Mouse (Mus musculus): ENCODE data around the gene Cnnm3. TPM values are rescaled to one million over a fixed set of nuclear protein-coding genes. Genes with fewer than 3 reads are reported as not detected.

Cnnm3 gene
- total RNA-seq, 1 experiment from 2014 or later = 20.8 TPM

DNA sequence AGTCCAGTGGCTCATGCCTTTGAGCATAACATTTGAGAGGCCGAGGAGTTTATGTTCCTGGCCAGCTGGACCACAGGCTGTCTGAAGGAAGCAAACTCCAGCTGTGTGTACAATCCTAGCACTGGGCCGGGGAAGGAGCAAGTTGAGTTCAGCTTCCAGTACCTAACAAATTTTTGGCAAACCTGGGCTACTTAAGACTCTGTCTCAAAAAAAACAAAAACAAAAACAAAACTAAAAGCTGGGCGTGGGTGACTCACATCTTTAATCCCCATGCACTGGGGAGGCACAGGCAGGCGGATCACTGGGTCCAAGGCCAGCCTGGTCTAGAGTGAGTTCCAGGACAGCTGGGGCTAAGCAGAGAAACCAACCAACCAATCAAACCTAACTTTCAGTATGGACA is 57.1 kb downstream of the Cnnm3 start:
- no peak for ATAC-seq (ENCODE audit: extremely low read depth, insufficient number of reproducible peaks, low FRiP score, poor library complexity, severe bottlenecking)

DNA sequence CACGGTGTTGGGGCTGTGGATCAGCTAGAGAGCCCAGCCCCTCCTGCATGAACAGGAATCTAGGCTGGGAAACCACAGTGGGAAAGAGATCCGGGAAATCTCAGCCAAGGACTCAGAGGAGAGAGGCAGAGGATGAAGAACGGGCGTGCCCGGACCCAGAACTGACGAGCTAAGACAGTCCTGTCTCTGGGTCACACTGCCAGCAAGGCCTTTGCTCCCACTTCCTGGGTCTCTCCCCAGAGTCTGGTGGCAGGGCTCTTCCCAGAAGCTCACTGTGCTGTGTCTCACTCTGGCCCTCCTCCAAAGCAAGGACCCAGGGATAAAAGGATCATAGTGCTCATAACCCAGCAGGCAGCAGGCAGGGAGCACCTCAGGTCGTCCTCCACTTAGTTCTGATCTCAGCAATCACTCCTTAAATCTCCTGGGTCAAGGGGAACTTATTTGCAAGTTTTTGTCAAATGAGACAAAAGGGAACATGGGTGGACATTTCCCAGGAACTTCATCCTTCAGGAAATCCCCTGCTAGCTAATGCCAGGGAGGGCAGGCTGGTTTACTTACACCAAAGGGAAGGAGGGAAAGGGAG is 58.1 kb downstream of the Cnnm3 start:
- ATAC-seq (ENCODE audit: extremely low read depth, insufficient number of reproducible peaks, low FRiP score, poor library complexity, severe bottlenecking) = no peak

DNA sequence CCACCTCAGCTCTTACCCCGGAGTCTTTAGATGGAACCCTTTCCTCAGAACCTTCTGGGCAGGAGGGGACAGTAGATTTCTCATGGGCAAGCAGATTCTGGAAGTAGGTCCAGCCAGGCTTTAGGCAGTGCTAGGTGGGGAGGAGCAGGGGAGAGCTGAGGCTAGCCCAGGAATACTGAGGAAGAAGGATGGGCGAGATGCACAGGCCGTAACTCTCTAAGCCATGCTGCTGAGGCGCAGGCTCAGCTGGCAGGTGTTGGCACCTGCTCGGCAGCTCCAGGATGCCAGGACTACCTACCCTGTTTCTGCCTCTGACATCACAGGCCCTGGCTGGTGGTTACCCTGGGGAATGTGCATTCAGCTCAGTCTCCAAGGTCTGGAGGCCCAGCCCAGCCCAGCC is 58.7 kb downstream of the Cnnm3 start:
- no peak for ATAC-seq (ENCODE audit: extremely low read depth, insufficient number of reproducible peaks, low FRiP score, poor library complexity, severe bottlenecking)

DNA sequence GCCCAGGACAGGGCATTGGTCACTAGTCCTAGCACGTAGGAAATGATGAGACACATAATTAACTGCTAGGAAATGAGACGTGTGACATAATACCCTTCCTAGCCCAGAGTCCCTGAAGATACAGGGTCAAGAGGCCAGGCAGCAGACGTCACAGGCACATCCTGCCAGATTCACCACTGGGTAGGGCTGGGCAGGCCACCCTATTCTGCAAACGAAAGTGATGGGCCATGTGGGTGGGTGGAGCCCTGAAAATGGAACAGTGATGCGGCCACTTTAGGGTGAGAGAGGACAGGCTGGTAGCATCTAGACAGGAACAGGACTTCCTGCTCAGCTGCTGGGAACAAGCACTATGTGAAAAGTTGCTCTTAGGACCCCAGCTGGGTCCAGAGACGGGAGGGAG is 60.0 kb downstream of the Cnnm3 start:
- no peak for ATAC-seq (ENCODE audit: extremely low read depth, insufficient number of reproducible peaks, low FRiP score, poor library complexity, severe bottlenecking)

DNA sequence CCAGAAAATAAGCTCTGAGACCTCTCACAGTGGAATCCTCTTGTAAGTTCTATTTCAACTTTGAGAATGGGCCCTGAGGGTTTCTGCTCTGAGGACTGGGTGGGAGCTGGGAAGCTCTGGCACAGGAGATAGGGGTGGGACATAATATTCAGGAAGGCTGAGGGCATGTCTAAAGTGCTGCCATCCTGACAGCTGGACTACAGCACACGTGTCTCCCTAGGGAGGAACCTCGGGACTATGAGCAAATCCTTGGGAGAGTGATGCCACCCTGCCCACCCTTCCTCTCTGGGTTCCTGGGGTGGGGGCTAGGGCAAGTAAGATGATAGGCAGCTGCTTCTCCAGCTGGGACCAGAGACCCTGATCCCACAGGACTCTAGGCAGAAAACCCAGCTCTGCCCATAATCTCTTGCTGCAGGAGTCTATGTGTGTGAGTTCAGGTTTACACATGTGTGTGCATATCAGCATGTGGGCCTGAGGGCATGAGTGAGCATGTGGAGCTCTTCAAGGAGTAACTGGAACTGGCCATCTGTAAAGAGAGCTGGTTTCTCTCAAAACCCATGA is 60.6 kb downstream of the Cnnm3 start:
- ATAC-seq (ENCODE audit: extremely low read depth, insufficient number of reproducible peaks, low FRiP score, poor library complexity, severe bottlenecking) = no peak

DNA sequence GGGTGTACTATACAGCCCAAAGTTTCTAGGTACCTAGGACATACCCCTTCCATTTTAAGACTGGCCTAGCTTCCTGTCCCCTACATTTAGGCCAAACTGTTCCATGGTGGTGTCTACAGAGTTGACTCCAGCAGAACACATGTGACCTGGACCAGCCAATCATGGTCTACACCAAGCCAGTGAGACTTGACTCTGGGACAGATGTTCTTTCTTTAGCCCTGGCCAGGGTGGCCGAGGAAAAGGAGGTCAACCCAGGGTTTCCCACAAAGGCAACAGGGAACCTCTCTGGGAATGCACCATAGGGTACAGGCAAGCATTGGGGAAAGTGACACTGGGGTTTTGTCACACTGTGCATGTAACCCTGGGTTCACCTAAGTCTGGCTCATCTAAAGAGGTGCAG is 61.0 kb downstream of the Cnnm3 start:
- ATAC-seq (ENCODE audit: extremely low read depth, insufficient number of reproducible peaks, low FRiP score, poor library complexity, severe bottlenecking) = no peak

DNA sequence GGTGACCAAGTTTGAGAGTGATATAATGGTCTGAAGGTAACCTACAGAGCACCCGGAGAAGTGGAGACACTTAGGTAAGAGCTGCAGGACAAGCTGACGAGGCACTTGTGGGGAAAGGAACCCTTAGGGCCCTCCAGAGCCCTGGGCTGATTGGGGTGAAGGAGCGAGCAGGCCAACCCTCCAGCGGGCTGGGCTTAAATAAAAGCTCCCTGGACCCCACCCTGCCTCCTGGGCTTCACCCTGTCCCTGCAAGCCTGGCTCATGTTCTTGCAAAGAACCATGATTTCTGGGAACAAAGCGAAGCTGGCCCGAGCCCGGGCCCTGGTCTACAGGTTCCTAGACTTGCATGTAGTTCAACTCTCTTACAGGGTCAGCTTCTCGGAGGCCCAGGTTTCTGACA is 61.9 kb downstream of the Cnnm3 start:
- no peak for ATAC-seq (ENCODE audit: extremely low read depth, insufficient number of reproducible peaks, low FRiP score, poor library complexity, severe bottlenecking)

DNA sequence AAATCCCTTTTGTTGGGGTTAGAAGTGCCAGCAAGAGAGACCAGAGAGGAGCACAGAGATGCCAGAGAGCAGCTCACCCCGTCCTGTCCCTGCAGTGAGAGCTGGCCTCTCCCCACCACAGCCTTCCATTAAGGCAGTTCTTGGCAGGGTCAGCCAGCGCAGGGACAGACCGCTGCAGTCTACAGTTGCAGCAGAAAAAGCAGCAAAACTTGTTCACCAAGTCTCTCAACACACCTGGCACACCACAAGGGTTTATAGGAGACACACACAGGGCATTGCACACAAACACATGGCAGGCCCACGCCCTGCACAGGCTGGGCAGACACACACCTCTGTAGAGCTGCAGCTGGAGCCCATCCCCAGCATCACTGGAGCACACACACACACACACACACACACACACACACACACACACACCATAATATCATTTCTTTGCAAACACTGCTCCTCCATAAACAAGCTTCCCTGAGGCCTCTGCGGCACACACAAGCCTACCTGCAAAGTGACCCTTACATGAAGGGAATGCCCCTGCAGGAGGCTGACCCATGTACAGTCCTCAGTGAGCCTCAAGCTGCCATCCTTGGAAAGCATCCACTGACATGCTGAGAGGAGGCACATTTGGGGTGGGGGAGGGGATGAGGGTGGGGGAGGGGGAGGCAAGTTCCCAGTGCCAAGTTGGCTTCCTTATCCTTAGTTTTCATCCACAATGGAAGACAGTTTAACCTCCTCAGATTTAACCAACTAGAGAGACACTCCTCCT is 62.7 kb downstream of the Cnnm3 start:
- no peak for ATAC-seq (ENCODE audit: extremely low read depth, insufficient number of reproducible peaks, low FRiP score, poor library complexity, severe bottlenecking)

DNA sequence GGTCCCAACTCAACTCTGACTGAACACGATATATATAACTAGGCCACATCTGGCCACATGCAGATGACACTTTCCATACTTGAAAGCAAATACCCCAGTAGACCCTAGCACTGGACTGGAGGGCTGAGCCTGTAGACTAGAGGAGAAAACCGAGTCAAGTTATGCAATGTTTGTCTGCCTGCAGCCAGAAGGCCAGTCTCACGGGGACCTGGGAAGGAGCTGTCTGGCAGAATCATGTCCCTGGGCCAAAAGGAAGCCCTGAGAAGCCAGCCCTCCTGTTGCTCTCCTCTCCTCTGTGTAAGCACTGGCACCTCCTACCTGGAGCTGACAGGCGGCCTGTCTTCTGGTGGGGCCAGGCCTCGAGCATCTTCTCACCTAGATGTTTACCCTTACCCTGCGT is 63.7 kb downstream of the Cnnm3 start:
- ATAC-seq (ENCODE audit: extremely low read depth, insufficient number of reproducible peaks, low FRiP score, poor library complexity, severe bottlenecking) = no peak

DNA sequence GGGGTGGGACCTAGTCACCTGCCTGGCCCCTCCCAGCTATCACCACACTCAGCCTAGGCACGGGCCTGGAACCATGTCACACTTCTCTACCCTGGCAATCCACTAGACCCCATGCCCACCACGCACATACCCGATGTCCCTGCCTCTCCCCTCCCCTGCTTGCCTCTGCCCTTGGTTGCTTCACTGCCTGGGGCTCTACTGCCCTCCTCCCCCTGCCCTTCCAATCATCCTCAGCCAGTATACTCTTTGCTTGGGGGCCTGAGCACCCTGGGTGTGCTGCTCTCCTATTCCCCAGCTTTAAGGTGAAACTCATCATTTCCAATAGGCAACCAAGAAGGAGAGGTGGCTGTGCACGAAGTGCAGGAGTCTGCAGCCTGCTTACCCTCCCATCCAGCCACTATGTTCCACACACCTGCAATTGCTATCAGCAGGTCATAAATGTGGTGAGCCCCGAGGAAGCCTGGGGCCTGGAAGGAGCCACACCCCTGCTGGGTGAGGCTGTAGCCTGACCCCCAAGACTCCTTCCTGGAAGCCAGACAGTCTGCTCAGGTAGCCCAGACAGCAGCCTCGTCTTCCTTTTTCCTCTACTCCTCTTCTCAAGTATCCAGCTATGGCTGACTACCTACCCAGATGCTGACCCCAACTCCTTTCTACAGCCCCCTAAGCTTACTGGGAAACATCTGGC is 65.5 kb downstream of the Cnnm3 start:
- ATAC-seq (ENCODE audit: extremely low read depth, insufficient number of reproducible peaks, low FRiP score, poor library complexity, severe bottlenecking) = no peak

Other genes starting within 250 kb of the Cnnm3 start
- 433 and 491 TPM in 2 replicates for gene Neurl3, start 237.2 kb upstream of the Cnnm3 start, total RNA-seq (2017)
- 199 and 207 TPM in 2 replicates for gene Arid5a, start 204.1 kb upstream of the Cnnm3 start, total RNA-seq (2017)
- 57.2 and 67.0 TPM in 2 replicates for gene Kansl3, start 142.7 kb upstream of the Cnnm3 start, total RNA-seq (2017)
- gene Fer1l5, start 139.6 kb upstream of the Cnnm3 start, total RNA-seq (2017) = 0.35 TPM in 1 of 2 replicates, not detected in the other
- gene Lman2l, start 66.6 kb upstream of the Cnnm3 start, total RNA-seq (2017) = 13.0 and 14.9 TPM in 2 replicates
- gene Cnnm4, start 40.2 kb upstream of the Cnnm3 start, total RNA-seq (2017) = 15.6 and 15.8 TPM in 2 replicates
- gene Ankrd23, start 25.0 kb downstream of the Cnnm3 start, total RNA-seq (2017) = 18.6 and 20.3 TPM in 2 replicates
- not detected in 2 replicates for gene Gm42417, start 27.6 kb downstream of the Cnnm3 start, total RNA-seq (2017)
- 11.8 and 12.2 TPM in 2 replicates for gene Ankrd39, start 35.6 kb downstream of the Cnnm3 start, total RNA-seq (2017)
- 0.25 TPM in 1 of 2 replicates, not detected in the other for gene Sema4c, start 46.5 kb downstream of the Cnnm3 start, total RNA-seq (2017)
- not detected in 2 replicates for gene Fam178b, start 171.3 kb downstream of the Cnnm3 start, total RNA-seq (2017)
- 136 and 171 TPM in 2 replicates for gene Cox5b, start 179.6 kb downstream of the Cnnm3 start, total RNA-seq (2017)
- gene 4933424G06Rik, start 198.3 kb downstream of the Cnnm3 start, total RNA-seq (2017) = not detected in 2 replicates
- gene Actr1b, start 202.6 kb downstream of the Cnnm3 start, total RNA-seq (2017) = 53.7 and 59.8 TPM in 2 replicates
- gene Zap70, start 249.9 kb downstream of the Cnnm3 start, total RNA-seq (2017) = 7.1 and 12.8 TPM in 2 replicates

Measured in neutrophil, adult 5-6 weeks (primary cell).